Mouse (Mus musculus): ENCODE measurements around the gene 6430548M08Rik.

DNA sequence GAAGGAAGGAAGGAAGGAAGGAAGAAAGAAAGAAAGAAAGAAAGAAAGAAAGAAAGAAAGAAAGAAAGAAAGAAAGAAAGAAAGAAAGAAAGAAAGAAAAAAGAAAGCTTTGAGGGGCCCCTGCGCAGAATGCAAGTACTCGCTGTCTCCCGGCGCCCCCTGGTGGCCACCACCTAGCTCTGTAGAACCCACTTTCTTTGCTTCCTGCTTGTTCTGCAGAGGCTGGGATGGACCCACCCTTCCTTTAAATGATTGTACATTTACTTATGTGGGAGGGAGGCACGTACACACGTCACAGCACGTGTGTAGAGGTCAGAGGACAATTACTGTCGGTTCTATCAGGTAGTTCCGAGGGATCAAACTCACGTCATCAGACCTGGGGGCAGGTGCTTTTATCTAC, 35.9 kb upstream of the 6430548M08Rik start:
- TF ChIP-seq POLR2A (IDR thresholded peaks at IDR 0.05; ENCODE audit: control insufficient read depth, extremely low read depth, insufficient read depth, low read length, poor library complexity), result no peak
- TF ChIP-seq CTCF (IDR thresholded peaks at IDR 0.05; ENCODE audit: borderline replicate concordance, control insufficient read depth, extremely low read depth, insufficient read depth, low read length, poor library complexity), result peak; percentile 87

Data from thymus, adult 2 months (tissue).